Mouse (Mus musculus) lung, postnatal 0 days (tissue): ENCODE measurements at regions not wholly inside any gene's neighbourhood (a gene's known extent, or its start where the extent isn't known, plus 50 kb on each side); places are given as distances from the start of the nearest gene placed in this dataset.

Source experiments
- CTCF ChIP-seq: IDR thresholded peaks from 2 replicates; pipeline ENCODE4 v1.5.1; 2016; ENCODE audit warnings: antibody characterized with exemption, mild to moderate bottlenecking
- EP300 ChIP-seq: IDR thresholded peaks from 2 replicates; pipeline ENCODE4 v1.6.1; 2016; ENCODE audit warnings: antibody characterized with exemption, mild to moderate bottlenecking, control low read depth

GRCm38 (mm10) chr3:52574341-52574740, 306.2 kb downstream of the Foxo1 start:
- TF ChIP-seq EP300 (no peak), CTCF (no peak)
